ENCODE assay signal across 8 mouse cellular contexts in the genomic region with DNA sequence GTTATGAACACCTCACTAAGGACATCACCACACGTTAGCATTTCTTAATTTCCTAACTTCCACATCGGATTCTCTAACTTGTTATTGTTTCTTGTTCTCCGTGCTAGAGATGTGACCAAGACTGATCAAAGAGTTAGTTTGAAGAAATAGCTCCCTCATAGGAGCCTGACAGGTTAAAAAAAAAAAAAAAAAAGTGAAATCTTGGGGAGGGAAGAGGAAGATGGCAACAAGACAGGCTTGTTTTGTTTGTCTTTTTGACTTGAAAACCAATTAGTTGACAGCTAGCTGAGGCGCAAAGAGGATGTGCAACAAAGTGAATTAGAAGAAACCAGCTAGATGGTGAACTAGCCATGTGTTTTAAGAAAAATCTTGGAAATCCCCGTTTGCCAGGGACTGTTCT. TPM values are rescaled to one million over a fixed set of nuclear protein-coding genes. Genes with fewer than 3 reads are reported as not detected.
A peak's percentile ranks its signal among the peaks of the same experiment; 100 is the strongest.
DNase-seq lines count a peak whose midpoint lies in the region; ATAC-seq and TF ChIP-seq lines count a peak whose summit lies in the region.

No protein-coding gene starts in this region.

- peak; percentile 14 for ATAC-seq in inflammation-experienced regulatory T-cells, adult 6 months
- peak; percentile 8; the same call in 1 of the 2 replicates for ATAC-seq in neural tube, embryonic 13.5 days (ENCODE audit: low read depth)

- no peak for DNase-seq in lung, adult 2 months
- DNase-seq in lung, postnatal 25 days (ENCODE audit: low spot score), result no peak
- DNase-seq in c-Kit-positive CD71-positive TER-119-positive erythroid progenitor cells, embryonic 14.5 days (ENCODE audit: low spot score), result peak; percentile 29
- DNase-seq in yolk sac, embryonic 10.5 days (ENCODE audit: low spot score), result no peak
- DNase-seq in ovary, postnatal 14 days (ENCODE audit: low spot score), result no peak
- no peak for DNase-seq in left cerebral cortex, adult 18-20 months (ENCODE audit: low spot score in 2 of 2)

- no peak for TF ChIP-seq POLR2A in lung, adult 2 months (IDR thresholded peaks at IDR 0.05; ENCODE audit: borderline replicate concordance, extremely low read depth, low read depth, low read length)

- peak overlapping the region; percentile 83 for H3K4me3 ChIP-seq in lung, adult 2 months (replicated peaks; ENCODE audit: extremely low read depth, low read depth, low read length)
- peak overlapping the region; percentile 64 for H3K4me3 ChIP-seq in neural tube, embryonic 13.5 days

- H3K36me3 ChIP-seq in neural tube, embryonic 13.5 days, result no peaks in the 10 kb centered on the region

- no peaks in the 10 kb centered on the region for H3K27me3 ChIP-seq in neural tube, embryonic 13.5 days

- H3K9me3 ChIP-seq in neural tube, embryonic 13.5 days, result no peaks in the 10 kb centered on the region

- H3K27ac ChIP-seq in neural tube, embryonic 13.5 days (replicated peaks), result no peak overlapping the region

- H3K4me1 ChIP-seq in lung, adult 2 months (ENCODE audit: control insufficient read depth, insufficient read depth, low read length), result peaks cover 3% of the 10 kb centered on the region; the same call in 1 of the 2 replicates
- peaks cover 17% of the 10 kb centered on the region for H3K4me1 ChIP-seq in neural tube, embryonic 13.5 days (replicated peaks)

- peak overlapping the region; percentile 74 for H3K4me2 ChIP-seq in neural tube, embryonic 13.5 days

- TF ChIP-seq CTCF in lung, adult 2 months (IDR thresholded peaks at IDR 0.05; ENCODE audit: insufficient read depth, low read length), result no peak

- peak overlapping the region; percentile 76 for H3K9ac ChIP-seq in neural tube, embryonic 13.5 days

- WGBS in lung, adult 2 months, result 18% methylated on average over 5 of the region's 5 CpGs
- 41% methylated on average over 5 of the region's 5 CpGs for WGBS in neural tube, embryonic 13.5 days

RNA-seq across cellular contexts. Expression of gene Echdc1, which starts 0.9 kb away (rescaled TPM):
- polyA plus RNA-seq in lung, adult 2 months (2012; rRNA removed), result 2.7 and 5.6 TPM in 2 replicates
- 10 to 100 TPM; 27.4 to 38.1 (median 28.4) TPM for polyA plus RNA-seq in inflammation-experienced regulatory T-cells, adult 6 months (2017; shearing (Covaris generic))
- polyA plus RNA-seq in neural tube, embryonic 13.5 days (2015; fragmentation: Nextera tagmentation; extraction: Ambion mirVana), result 25.5 and 26.7 TPM in 2 replicates
- 10 to 100 TPM; 29.6 to 30.9 TPM for total RNA-seq in left cerebral cortex, adult 18-20 months (2021)

RNA-seq across cellular contexts. Expression of gene Rnf146, which starts 48.3 kb away (rescaled TPM):
- polyA plus RNA-seq in lung, adult 2 months (2012; rRNA removed), result 16.4 and 33.0 TPM in 2 replicates
- 10 to 100 TPM; 57.6 to 69.4 (median 67.7) TPM for polyA plus RNA-seq in inflammation-experienced regulatory T-cells, adult 6 months (2017; shearing (Covaris generic))
- polyA plus RNA-seq in neural tube, embryonic 13.5 days (2015; fragmentation: Nextera tagmentation; extraction: Ambion mirVana), result 84.3 and 88.8 TPM in 2 replicates
- total RNA-seq in left cerebral cortex, adult 18-20 months (2021), result 100 to 1,000 TPM in 1 of 2 experiments, 10 to 100 TPM in 1; 97.2 to 103 TPM
